Mouse (Mus musculus) midbrain, postnatal 0 days (tissue): ENCODE measurements around the gene Slc38a6. TPM values are rescaled to one million over a fixed set of nuclear protein-coding genes. Genes with fewer than 3 reads are reported as not detected.

Source experiments
- ATAC-seq: fragments of 200-750 bp; cut with Nextera tagmentation; 2 replicates; pipeline ENCODE4 v1.8.0; 2017; ENCODE audit warnings: moderate number of reproducible peaks, mild to moderate bottlenecking, moderate TSS enrichment, moderate library complexity; ENCODE audit not compliant: low FRiP score
- DNase-seq: peaks from one replicate; pipeline ENCODE4 v3.0.0-alpha.2; 2015; ENCODE audit warnings: low spot score
- H3K27ac ChIP-seq: fragments of 300-500 bp; sonication (generic); 2 replicates; pipeline ENCODE4 v1.5.1; 2014; ENCODE audit warnings: low read depth, mild to moderate bottlenecking, low read length, mixed read lengths
- H3K27me3 ChIP-seq: fragments of 300-500 bp; sonication (generic); 2 replicates; pipeline ENCODE4 v1.6.1; 2014; ENCODE audit warnings: low read length, control low read depth, mixed read lengths; ENCODE audit not compliant: insufficient read depth
- H3K36me3 ChIP-seq: fragments of 300-500 bp; sonication (generic); 2 replicates; pipeline ENCODE4 v1.6.1; 2014; ENCODE audit warnings: low read length, control low read depth, mixed read lengths; ENCODE audit not compliant: insufficient read depth
- H3K4me1 ChIP-seq: fragments of 300-500 bp; sonication (generic); 2 replicates; pipeline ENCODE4 v1.6.1; 2014; ENCODE audit warnings: mild to moderate bottlenecking, control low read depth, antibody characterized with exemption, low read length, mixed read lengths; ENCODE audit not compliant: insufficient read depth
- H3K4me2 ChIP-seq: fragments of 300-500 bp; sonication (generic); 2 replicates; pipeline ENCODE4 v1.6.1; 2014; ENCODE audit warnings: low read depth, mild to moderate bottlenecking, low read length, mixed read lengths; ENCODE audit not compliant: poor library complexity, severe bottlenecking
- H3K4me3 ChIP-seq: fragments of 300-500 bp; sonication (generic); 2 replicates; pipeline ENCODE4 v1.5.1; 2014; ENCODE audit warnings: low read depth, mild to moderate bottlenecking, low read length, moderate library complexity
- H3K9ac ChIP-seq: fragments of 300-500 bp; sonication (generic); replicated peaks from 2 replicates; pipeline ENCODE4 v1.6.1; 2014; ENCODE audit warnings: mild to moderate bottlenecking, low read length, moderate library complexity, mixed read lengths; ENCODE audit not compliant: poor library complexity, severe bottlenecking
- H3K9me3 ChIP-seq: fragments of 300-500 bp; sonication (generic); 2 replicates; pipeline ENCODE4 v1.6.1; 2016; ENCODE audit warnings: low read length, control low read depth
- CTCF ChIP-seq: IDR thresholded peaks from 2 replicates; pipeline ENCODE4 v1.5.1; 2016; ENCODE audit warnings: antibody characterized with exemption, mild to moderate bottlenecking
- WGBS: fragments of 180-500 bp; shearing (Covaris S2); extraction: QIAGEN DNeasy Blood & Tissue Kit; methylation state at CpG from one replicate; pipeline ENCODE4 v1.1.7; 2014; 5-methylcytosine and 5-hydroxymethylcytosine counted together
- polyA plus RNA-seq: library from polyadenylated mRNA; unstranded; fragments of >200 nt; fragmentation: Nextera tagmentation; extraction: Ambion mirVana; gene quantifications from 2 replicates; pipeline ENCODE4 v1.2.1, GENCODE M21; 2015
- total RNA-seq: library from RNA; depleted of rRNA; stranded (reverse); fragments of >200 nt; gene quantifications from 2 replicates; pipeline ENCODE4 v1.2.3, GENCODE M21; 2014; rRNA removed

Gene Slc38a6
- total and polyA plus RNA-seq, 2 experiments from 2014 or later, result 10.2 to 26.2 TPM

GRCm38 (mm10) chr12:73402851-73403665, 116.5 kb downstream of the Slc38a6 start:
- Histone ChIP-seq H3K4me2 (no peak overlapping the region), H3K36me3 (no peaks in the 10 kb centered on the region), H3K9ac (no peak overlapping the region), H3K27ac (no peak overlapping the region), H3K4me1 (no peaks in the 10 kb centered on the region), H3K4me3 (no peak overlapping the region), H3K27me3 (no peaks in the 10 kb centered on the region), H3K9me3 (no peaks in the 10 kb centered on the region)
- DNase-seq, result no peak
- 89% methylated on average over 11 of the region's 11 CpGs for WGBS
- no peak for TF ChIP-seq CTCF
- no peak for ATAC-seq

Other genes starting within 250 kb of the Slc38a6 start
- 0.44 and 1.3 TPM in 2 replicates for gene Six1, start 232.9 kb upstream of the Slc38a6 start, total RNA-seq
- gene Six1, start 232.9 kb upstream of the Slc38a6 start, polyA plus RNA-seq, result 0.55 and 0.68 TPM in 2 replicates
- 0.38 and 0.66 TPM in 2 replicates for gene Six4, start 173.3 kb upstream of the Slc38a6 start, total RNA-seq
- 0.10 and 0.16 TPM in 2 replicates for gene Six4, start 173.3 kb upstream of the Slc38a6 start, polyA plus RNA-seq
- 13.2 and 15.2 TPM in 2 replicates for gene Mnat1, start 163.1 kb upstream of the Slc38a6 start, total RNA-seq
- 16.1 and 17.5 TPM in 2 replicates for gene Mnat1, start 163.1 kb upstream of the Slc38a6 start, polyA plus RNA-seq
- 9.4 and 12.2 TPM in 2 replicates for gene Trmt5, start 69 bp upstream of the Slc38a6 start, total RNA-seq
- 13.4 and 15.9 TPM in 2 replicates for gene Trmt5, start 69 bp upstream of the Slc38a6 start, polyA plus RNA-seq